Mouse (Mus musculus): ENCODE data around the gene Secisbp2.

- TF ChIP-seq CTCF (IDR thresholded peaks at IDR 0.05; ENCODE audit: extremely low read depth, insufficient read depth, insufficient read length, insufficient replicate concordance), result no peak
- no peak for TF ChIP-seq POLR2A (IDR thresholded peaks at IDR 0.05; ENCODE audit: low read depth, low read length)
Measured at GRCm38 (mm10) chr13:51719256-51719655, 67.8 kb downstream of the Secisbp2 start.
